Mouse (Mus musculus) liver, embryonic 13.5 days (tissue): Measurements from ENCODE around the gene 1700008O03Rik. TPM values are rescaled to one million over a fixed set of nuclear protein-coding genes. Genes with fewer than 3 reads are reported as not detected.
A peak's percentile ranks its signal among the peaks of the same experiment; 100 is the strongest.

Experiments used
- ATAC-seq: fragments of 200-750 bp; cut with Nextera tagmentation; 2 replicates; pipeline ENCODE4 v1.8.0; 2017; ENCODE audit warnings: low read depth, mild to moderate bottlenecking, moderate number of reproducible peaks, moderate library complexity
- DNase-seq: peaks from one replicate; pipeline ENCODE4 v3.0.0; 2022
- H3K27ac ChIP-seq: fragments of 300-500 bp; sonication (generic); 2 replicates; pipeline ENCODE4 v1.5.1; 2015; ENCODE audit warnings: moderate library complexity, mild to moderate bottlenecking, inconsistent platforms
- H3K27me3 ChIP-seq: fragments of 300-500 bp; sonication (generic); 2 replicates; pipeline ENCODE4 v1.6.1; 2015; ENCODE audit warnings: mild to moderate bottlenecking, inconsistent platforms
- H3K36me3 ChIP-seq: fragments of 300-500 bp; sonication (generic); 2 replicates; pipeline ENCODE4 v1.6.1; 2015; ENCODE audit warnings: mild to moderate bottlenecking, inconsistent platforms
- H3K4me1 ChIP-seq: fragments of 300-500 bp; sonication (generic); replicated peaks from 2 replicates; pipeline ENCODE4 v1.6.1; 2015; ENCODE audit warnings: inconsistent platforms
- H3K4me2 ChIP-seq: fragments of 300-500 bp; sonication (generic); 2 replicates; pipeline ENCODE4 v1.6.1; 2015; ENCODE audit warnings: inconsistent platforms, mild to moderate bottlenecking, moderate library complexity
- H3K4me3 ChIP-seq: fragments of 300-500 bp; sonication (generic); replicated peaks from 2 replicates; pipeline ENCODE4 v1.5.1; 2015; ENCODE audit warnings: mild to moderate bottlenecking, inconsistent platforms
- H3K9ac ChIP-seq: fragments of 300-500 bp; sonication (generic); 2 replicates; pipeline ENCODE4 v1.6.1; 2015; ENCODE audit warnings: mild to moderate bottlenecking, inconsistent platforms
- H3K9me3 ChIP-seq: fragments of 300-500 bp; sonication (generic); replicated peaks from 2 replicates; pipeline ENCODE4 v1.6.1; 2016; ENCODE audit warnings: inconsistent platforms
- WGBS: fragments of 180-500 bp; shearing (Covaris S2); methylation state at CpG from one replicate; pipeline ENCODE4 v1.1.7; 2015; ENCODE audit not compliant: insufficient replicate concordance; 5-methylcytosine and 5-hydroxymethylcytosine counted together
- polyA plus RNA-seq: library from polyadenylated mRNA; unstranded; fragments of >200 nt; fragmentation: Nextera tagmentation; extraction: Ambion mirVana; gene quantifications from 2 replicates; pipeline ENCODE4 v1.2.1, GENCODE M21; 2015

1700008O03Rik gene
- polyA plus RNA-seq, 1 experiment from 2014 or later: 0.18 TPM

DNA sequence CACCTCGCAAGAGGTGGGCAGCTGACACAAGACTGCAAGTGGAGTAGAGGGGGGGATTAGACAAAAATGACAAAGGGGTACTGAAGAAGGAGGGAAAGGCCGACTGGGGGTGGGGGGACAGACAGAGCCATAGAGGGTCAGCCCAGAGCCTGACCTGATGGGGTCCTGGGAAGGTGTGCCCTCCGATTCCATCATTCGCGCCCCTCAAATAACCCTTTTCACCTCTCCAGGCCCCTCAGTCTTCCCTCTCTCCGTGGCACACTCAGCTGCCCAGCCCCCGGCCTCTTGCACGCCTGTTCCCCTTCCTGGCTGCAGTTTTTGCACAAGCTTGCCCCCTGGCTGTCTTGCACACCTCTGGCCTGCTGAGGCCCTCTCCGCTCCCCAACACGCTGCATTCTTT is 28.1 kb downstream of the 1700008O03Rik start:
- no peaks in the 10 kb centered on the region for H3K36me3 ChIP-seq
- no peak overlapping the region for H3K9ac ChIP-seq
- H3K4me3 ChIP-seq: no peak overlapping the region
- no peak overlapping the region for H3K4me2 ChIP-seq
- peaks cover 96% of the 10 kb centered on the region for H3K27me3 ChIP-seq
- H3K9me3 ChIP-seq: no peaks in the 10 kb centered on the region
- no peak for DNase-seq
- H3K4me1 ChIP-seq: peaks cover 18% of the 10 kb centered on the region
- WGBS: 27% methylated on average over 10 of the region's 10 CpGs
- H3K27ac ChIP-seq: no peak overlapping the region
- no peak for ATAC-seq

DNA sequence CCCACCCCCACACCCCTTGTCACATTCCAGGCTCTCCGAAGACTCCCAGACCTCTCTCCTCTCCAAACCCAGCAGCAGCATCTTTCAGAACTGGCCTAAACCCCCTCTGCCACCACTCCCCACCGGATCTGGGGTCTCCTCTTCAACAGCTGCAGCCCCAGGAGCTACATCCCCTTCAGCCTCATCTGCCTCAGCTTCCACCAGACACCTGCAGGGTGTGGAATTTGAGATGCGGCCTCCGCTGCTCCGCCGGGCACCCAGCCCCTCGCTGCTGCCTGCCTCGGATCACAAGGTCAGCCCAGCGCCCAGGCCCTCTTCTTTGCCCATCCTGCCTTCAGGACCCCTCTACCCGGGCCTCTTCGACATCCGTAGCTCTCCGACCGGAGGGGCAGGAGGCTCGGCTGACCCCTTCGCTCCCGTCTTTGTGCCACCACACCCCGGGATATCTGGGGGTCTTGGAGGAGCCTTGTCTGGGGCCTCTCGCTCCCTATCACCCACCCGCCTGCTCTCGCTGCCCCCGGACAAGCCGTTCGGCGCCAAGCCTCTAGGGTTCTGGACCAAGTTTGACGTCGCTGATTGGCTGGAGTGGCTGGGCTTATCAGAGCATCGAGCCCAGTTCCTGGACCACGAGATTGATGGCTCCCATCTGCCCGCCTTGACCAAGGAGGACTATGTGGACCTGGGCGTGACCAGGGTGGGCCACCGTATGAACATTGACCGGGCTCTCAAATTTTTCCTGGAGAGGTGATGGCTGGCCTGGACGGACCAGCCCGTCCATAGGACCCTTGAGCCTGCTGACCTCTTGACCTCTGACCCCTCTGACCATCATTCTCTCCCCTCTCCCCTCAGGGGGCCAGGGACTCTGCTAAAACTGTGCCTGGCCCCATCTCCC is 28.8 kb downstream of the 1700008O03Rik start:
- Histone ChIP-seq H3K4me3 (no peak overlapping the region), H3K27ac (no peak overlapping the region), H3K36me3 (no peaks in the 10 kb centered on the region), H3K9ac (no peak overlapping the region), H3K4me2 (no peak overlapping the region), H3K27me3 (peaks cover 96% of the 10 kb centered on the region), H3K4me1 (peaks cover 18% of the 10 kb centered on the region), H3K9me3 (no peaks in the 10 kb centered on the region)
- ATAC-seq: no peak
- no peak for DNase-seq
- WGBS: 5% methylated on average over 35 of the region's 35 CpGs

- ATAC-seq: no peak
- 55% methylated on average over 6 of the region's 6 CpGs for WGBS
- H3K27ac ChIP-seq: no peak overlapping the region
- no peak overlapping the region for H3K9ac ChIP-seq
- H3K4me1 ChIP-seq: peaks cover 15% of the 10 kb centered on the region
- H3K36me3 ChIP-seq: no peaks in the 10 kb centered on the region
- peaks cover 98% of the 10 kb centered on the region for H3K27me3 ChIP-seq
- DNase-seq: no peak
- no peak overlapping the region for H3K4me2 ChIP-seq
- no peaks in the 10 kb centered on the region for H3K9me3 ChIP-seq
- H3K4me3 ChIP-seq: no peak overlapping the region
Measured at GRCm38 (mm10) chr7:44355411-44355810, 30.2 kb downstream of the 1700008O03Rik start.

GRCm38 (mm10) chr7:44353601-44354340 is 31.8 kb downstream of the 1700008O03Rik start:
- Histone ChIP-seq H3K4me2 (no peak overlapping the region), H3K4me1 (peaks cover 3% of the 10 kb centered on the region; the same call in 1 of the 2 replicates), H3K4me3 (no peak overlapping the region), H3K27me3 (peaks cover 96% of the 10 kb centered on the region), H3K27ac (no peak overlapping the region), H3K9me3 (no peaks in the 10 kb centered on the region), H3K9ac (no peak overlapping the region), H3K36me3 (no peaks in the 10 kb centered on the region)
- ATAC-seq (no peak), DNase-seq (no peak)
- WGBS: 3% methylated on average over 35 of the region's 35 CpGs

GRCm38 (mm10) chr7:44352750-44353600 is 32.6 kb downstream of the 1700008O03Rik start:
- WGBS: 6% methylated on average over 60 of the region's 71 CpGs
- Histone ChIP-seq H3K27ac (no peak overlapping the region), H3K4me3 (no peak overlapping the region), H3K4me2 (no peak overlapping the region), H3K9me3 (no peaks in the 10 kb centered on the region), H3K4me1 (peaks cover 3% of the 10 kb centered on the region; the same call in 1 of the 2 replicates), H3K9ac (no peak overlapping the region), H3K36me3 (no peaks in the 10 kb centered on the region), H3K27me3 (peaks cover 98% of the 10 kb centered on the region)
- no peak for ATAC-seq
- no peak for DNase-seq

GRCm38 (mm10) chr7:44351881-44352749 is 33.5 kb downstream of the 1700008O03Rik start:
- Histone ChIP-seq H3K4me2 (no peak overlapping the region), H3K4me1 (peaks cover 3% of the 10 kb centered on the region; the same call in 1 of the 2 replicates), H3K9ac (no peak overlapping the region), H3K4me3 (no peak overlapping the region), H3K27me3 (peaks cover 97% of the 10 kb centered on the region), H3K27ac (no peak overlapping the region), H3K36me3 (no peaks in the 10 kb centered on the region), H3K9me3 (no peaks in the 10 kb centered on the region)
- 7% methylated on average over 71 of the region's 71 CpGs for WGBS
- no peak for ATAC-seq
- no peak for DNase-seq

DNA sequence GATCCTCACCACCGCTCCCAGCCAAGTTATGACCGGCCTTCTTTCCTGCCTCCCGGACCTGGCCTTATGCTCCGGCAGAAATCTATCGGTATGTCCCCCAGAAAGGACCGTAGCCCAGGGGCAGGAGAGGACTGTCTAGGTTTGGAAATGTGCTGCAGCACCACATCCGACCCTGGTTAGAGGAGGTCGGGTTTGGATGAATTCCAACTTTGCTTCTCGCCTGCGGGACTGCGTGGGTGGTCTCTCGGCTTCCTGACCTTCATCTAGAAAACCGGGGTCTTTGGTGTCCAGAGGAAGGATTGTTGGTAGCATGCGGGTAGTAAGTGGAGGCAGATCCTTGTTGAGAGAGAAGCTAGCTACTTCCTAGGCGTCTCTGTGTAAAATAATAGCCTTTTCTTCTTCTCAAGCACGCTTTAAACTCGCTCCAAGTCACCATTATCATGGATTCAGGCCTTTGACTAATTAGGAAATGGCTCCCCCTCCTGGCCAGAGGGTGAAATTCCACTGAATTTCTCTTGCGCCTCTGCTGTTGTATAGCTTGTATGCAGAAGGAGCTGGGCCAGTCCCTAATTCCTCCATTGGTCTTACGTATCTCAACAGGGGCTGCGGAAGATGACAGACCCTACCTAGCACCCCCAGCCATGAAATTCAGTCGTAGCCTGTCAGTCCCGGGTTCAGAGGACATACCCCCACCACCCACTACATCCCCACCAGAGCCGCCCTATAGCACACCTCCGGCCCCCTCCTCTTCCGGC is 34.5 kb downstream of the 1700008O03Rik start:
- WGBS: 8% methylated on average over 25 of the region's 25 CpGs
- no peaks in the 10 kb centered on the region for H3K9me3 ChIP-seq
- ATAC-seq: 0 out of 2 replicates have a peak, but pooled peaks have one; percentile 18
- H3K9ac ChIP-seq: no peak overlapping the region
- peaks cover 87% of the 10 kb centered on the region for H3K27me3 ChIP-seq
- DNase-seq: peak; percentile 48
- H3K4me1 ChIP-seq: peaks cover 3% of the 10 kb centered on the region; the same call in 1 of the 2 replicates
- peak overlapping the region; percentile 32; the same call in 1 of the 2 replicates for H3K4me2 ChIP-seq
- no peak overlapping the region for H3K4me3 ChIP-seq
- H3K27ac ChIP-seq: no peak overlapping the region
- H3K36me3 ChIP-seq: no peaks in the 10 kb centered on the region

GRCm38 (mm10) chr7:44349043-44349442 is 36.6 kb downstream of the 1700008O03Rik start:
- no peak for ATAC-seq
- H3K4me2 ChIP-seq: no peak overlapping the region
- WGBS: 9% methylated on average over 3 of the region's 3 CpGs
- peaks cover 76% of the 10 kb centered on the region for H3K27me3 ChIP-seq
- peaks cover 3% of the 10 kb centered on the region; the same call in 1 of the 2 replicates for H3K4me1 ChIP-seq
- DNase-seq: no peak
- no peaks in the 10 kb centered on the region for H3K36me3 ChIP-seq
- H3K9ac ChIP-seq: no peak overlapping the region
- no peaks in the 10 kb centered on the region for H3K9me3 ChIP-seq
- H3K27ac ChIP-seq: no peak overlapping the region
- H3K4me3 ChIP-seq: no peak overlapping the region

DNA sequence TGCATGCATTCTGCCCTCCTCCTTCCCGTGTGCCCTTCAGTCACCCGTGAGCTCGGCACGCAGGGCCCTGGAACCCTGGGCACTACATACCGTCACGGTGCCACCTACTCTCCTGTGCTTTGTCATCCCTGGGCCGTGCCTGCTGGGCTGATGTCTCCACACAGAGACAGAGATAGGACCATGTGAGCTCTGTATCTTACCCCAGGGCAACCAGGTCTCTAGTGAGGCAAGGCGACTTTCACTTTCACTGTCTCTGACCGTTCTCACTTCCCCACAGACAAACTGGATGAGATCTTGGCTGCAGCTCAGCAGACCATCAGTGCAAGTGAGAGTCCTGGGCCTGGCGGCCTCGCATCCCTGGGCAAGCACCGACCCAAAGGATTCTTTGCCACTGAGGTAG is 41.0 kb downstream of the 1700008O03Rik start:
- Histone ChIP-seq H3K27ac (no peak overlapping the region), H3K4me2 (no peak overlapping the region), H3K9me3 (no peaks in the 10 kb centered on the region), H3K4me1 (no peaks in the 10 kb centered on the region), H3K4me3 (no peak overlapping the region), H3K9ac (no peak overlapping the region), H3K36me3 (no peaks in the 10 kb centered on the region), H3K27me3 (peaks cover 67% of the 10 kb centered on the region)
- ATAC-seq (no peak), DNase-seq (no peak)
- 41% methylated on average over 12 of the region's 12 CpGs for WGBS
